Mouse (Mus musculus) neutrophil, adult 5-6 weeks (primary cell): ENCODE measurements around the gene Gm16181. TPM values are rescaled to one million over a fixed set of nuclear protein-coding genes. Genes with fewer than 3 reads are reported as not detected.
"Not testable (repeated sequence)": the region's sequence is repeated elsewhere in the genome, so short reads cannot be mapped to it uniquely, and the experiment has no call there.

ENCODE experiments used
- ATAC-seq: fragments of 151-379, 151-347 bp; 2 replicates; pipeline ENCODE4 v1.8.0; 2017; ENCODE audit warnings: mild to moderate bottlenecking, moderate TSS enrichment; ENCODE audit not compliant: insufficient number of reproducible peaks, poor library complexity, low FRiP score, severe bottlenecking; ENCODE audit errors: extremely low read depth
- total RNA-seq: library from RNA; stranded (forward); fragments of 200-1000 nt; gene quantifications from 2 replicates; pipeline ENCODE4 v1.2.3, GENCODE M21; 2017

Gene Gm16181
- total RNA-seq, 1 experiment from 2014 or later, result not detected

GRCm38 (mm10) chr17:35224641-35225040 lies 4.0 kb downstream of the Gm16181 start:
- no peak for ATAC-seq

- no peak for ATAC-seq
Measured at GRCm38 (mm10) chr17:35225456-35225855, 4.8 kb downstream of the Gm16181 start.

GRCm38 (mm10) chr17:35226561-35227046 lies 6.0 kb downstream of the Gm16181 start:
- ATAC-seq, result no peak

- peak; percentile 47 for ATAC-seq
Measured at GRCm38 (mm10) chr17:35231022-35231421, 10.4 kb downstream of the Gm16181 start.

- peak; percentile 35; the same call in 1 of the 2 replicates for ATAC-seq
Measured at GRCm38 (mm10) chr17:35232043-35232442, 11.4 kb downstream of the Gm16181 start.

- no peak for ATAC-seq
Measured at GRCm38 (mm10) chr17:35232659-35233058, 12.0 kb downstream of the Gm16181 start.

- ATAC-seq, result no peak
Measured at GRCm38 (mm10) chr17:35233114-35233980, 12.7 kb downstream of the Gm16181 start, which contains the start of gene Atp6v1g2. Atp6v1g2 (plus strand) TSS chr17:35233660.

GRCm38 (mm10) chr17:35234090-35234489 lies 13.5 kb downstream of the Gm16181 start:
- ATAC-seq, result not testable (repeated sequence)

- ATAC-seq, result no peak
Measured at GRCm38 (mm10) chr17:35234903-35235302, 14.3 kb downstream of the Gm16181 start.

GRCm38 (mm10) chr17:35235614-35236389 lies 15.2 kb downstream of the Gm16181 start, which contains the start of gene Nfkbil1:
Nfkbil1 (minus strand) TSS chr17:35235792.
- ATAC-seq, result peak; percentile 53

GRCm38 (mm10) chr17:35236390-35236746 lies 15.7 kb downstream of the Gm16181 start:
- ATAC-seq, result peak; percentile 73

- ATAC-seq, result no peak
Measured at GRCm38 (mm10) chr17:35236996-35237395, 16.4 kb downstream of the Gm16181 start.

GRCm38 (mm10) chr17:35237504-35237903 lies 16.9 kb downstream of the Gm16181 start:
- no peak for ATAC-seq

- ATAC-seq, result no peak
Measured at GRCm38 (mm10) chr17:35239700-35240099, 19.1 kb downstream of the Gm16181 start.

GRCm38 (mm10) chr17:35240384-35241304 lies 20.0 kb downstream of the Gm16181 start:
- ATAC-seq, result no peak

GRCm38 (mm10) chr17:35241305-35242014 lies 20.8 kb downstream of the Gm16181 start, which contains the start of gene Ddx39b:
Ddx39b (plus strand) TSS chr17:35241746.
- peak; percentile 65 for ATAC-seq

- peak; percentile 43 for ATAC-seq
Measured at GRCm38 (mm10) chr17:35242015-35242941, 21.6 kb downstream of the Gm16181 start.
